Mouse (Mus musculus): ENCODE data around the gene Afg1l. TPM values are rescaled to one million over a fixed set of nuclear protein-coding genes. Genes with fewer than 3 reads are reported as not detected.
A peak's percentile ranks its signal among the peaks of the same experiment; 100 is the strongest.

The Afg1l gene
- total RNA-seq, 2 experiments from 2014 or later, result 12.6 to 14.4 TPM

GRCm38 (mm10) chr10:42384946-42385644 lies 93.3 kb downstream of the Afg1l start:
- DNase-seq (ENCODE audit: low spot score in 2 of 2), result no peak

GRCm38 (mm10) chr10:42383708-42384107 lies 94.7 kb downstream of the Afg1l start:
- DNase-seq (ENCODE audit: low spot score in 2 of 2), result no peak

- DNase-seq (ENCODE audit: low spot score in 2 of 2), result no peak
Observed at GRCm38 (mm10) chr10:42364216-42364615, 114.1 kb downstream of the Afg1l start.

- DNase-seq (ENCODE audit: low spot score in 2 of 2), result no peak
Observed at GRCm38 (mm10) chr10:42355980-42356379, 122.4 kb downstream of the Afg1l start.

- no peak for DNase-seq (ENCODE audit: low spot score in 2 of 2)
Observed at GRCm38 (mm10) chr10:42347986-42348385, 130.4 kb downstream of the Afg1l start.

GRCm38 (mm10) chr10:42347127-42347526 lies 131.2 kb downstream of the Afg1l start:
- peak in 1 of 2 experiments; percentile 16 for DNase-seq (ENCODE audit: low spot score in 2 of 2)

- DNase-seq (ENCODE audit: low spot score in 2 of 2), result peak in 1 of 2 experiments; percentile 6
Observed at GRCm38 (mm10) chr10:42346179-42346877, 132.0 kb downstream of the Afg1l start.

- no peak for DNase-seq (ENCODE audit: low spot score in 2 of 2)
Observed at GRCm38 (mm10) chr10:42342714-42343113, 135.7 kb downstream of the Afg1l start.

GRCm38 (mm10) chr10:42341815-42342457 lies 136.4 kb downstream of the Afg1l start:
- no peak for DNase-seq (ENCODE audit: low spot score in 2 of 2)

- DNase-seq (ENCODE audit: low spot score in 2 of 2), result no peak
Observed at GRCm38 (mm10) chr10:42340426-42340793, 138.0 kb downstream of the Afg1l start.

- peak; percentile 13 to 32 for DNase-seq (ENCODE audit: low spot score in 2 of 2)
Observed at GRCm38 (mm10) chr10:42339773-42340425, 138.5 kb downstream of the Afg1l start.

- no peak for DNase-seq (ENCODE audit: low spot score in 2 of 2)
Observed at GRCm38 (mm10) chr10:42338456-42338855, 139.9 kb downstream of the Afg1l start.

GRCm38 (mm10) chr10:42327576-42327975 lies 150.8 kb downstream of the Afg1l start:
- DNase-seq (ENCODE audit: low spot score in 2 of 2), result peak in 1 of 2 experiments; percentile 52

GRCm38 (mm10) chr10:42325305-42325704 lies 153.1 kb downstream of the Afg1l start:
- no peak for DNase-seq (ENCODE audit: low spot score in 2 of 2)

- no peak for DNase-seq (ENCODE audit: low spot score in 2 of 2)
Observed at GRCm38 (mm10) chr10:42323978-42324377, 154.4 kb downstream of the Afg1l start.

GRCm38 (mm10) chr10:42313222-42313786 lies 165.1 kb downstream of the Afg1l start:
- DNase-seq (ENCODE audit: low spot score in 2 of 2), result no peak

GRCm38 (mm10) chr10:42312557-42312956 lies 165.8 kb downstream of the Afg1l start:
- no peak for DNase-seq (ENCODE audit: low spot score in 2 of 2)

GRCm38 (mm10) chr10:42308687-42308987 lies 169.7 kb downstream of the Afg1l start:
- DNase-seq (ENCODE audit: low spot score in 2 of 2), result no peak

GRCm38 (mm10) chr10:42307980-42308686 lies 170.2 kb downstream of the Afg1l start:
- DNase-seq (ENCODE audit: low spot score in 2 of 2), result peak; percentile 74 to 88

GRCm38 (mm10) chr10:42306422-42306821 lies 171.9 kb downstream of the Afg1l start:
- no peak for DNase-seq (ENCODE audit: low spot score in 2 of 2)

GRCm38 (mm10) chr10:42300805-42301204 lies 177.6 kb downstream of the Afg1l start:
- no peak for DNase-seq (ENCODE audit: low spot score in 2 of 2)
